Mouse (Mus musculus): ENCODE measurements around the gene Enoph1. TPM values are rescaled to one million over a fixed set of nuclear protein-coding genes. Genes with fewer than 3 reads are reported as not detected.

The Enoph1 gene
- polyA plus RNA-seq, 1 experiment from 2014 or later: 41.2 TPM

- no peak overlapping the region for H3K4me3 ChIP-seq (replicated peaks)
- 87% methylated on average over 11 of the region's 15 CpGs for WGBS
- no peak overlapping the region for H3K9ac ChIP-seq
- H3K27me3 ChIP-seq (replicated peaks): no peaks in the 10 kb centered on the region
- H3K9me3 ChIP-seq: no peaks in the 10 kb centered on the region
- peaks cover 31% of the 10 kb centered on the region for H3K36me3 ChIP-seq
- peaks cover 5% of the 10 kb centered on the region; the same call in 1 of the 2 replicates for H3K4me1 ChIP-seq
- ATAC-seq (ENCODE audit: insufficient read depth, low FRiP score, low read depth): no peak
- H3K27ac ChIP-seq: no peak overlapping the region
- no peak overlapping the region for H3K4me2 ChIP-seq
Observed at GRCm38 (mm10) chr5:100057461-100058209, 17.9 kb downstream of the Enoph1 start.

- Histone ChIP-seq H3K4me1 (peaks cover 5% of the 10 kb centered on the region; the same call in 1 of the 2 replicates), H3K27ac (no peak overlapping the region), H3K27me3 (replicated peaks) (no peaks in the 10 kb centered on the region), H3K4me3 (replicated peaks) (no peak overlapping the region), H3K4me2 (no peak overlapping the region), H3K9ac (no peak overlapping the region), H3K9me3 (no peaks in the 10 kb centered on the region), H3K36me3 (peaks cover 39% of the 10 kb centered on the region)
- WGBS: 65% methylated on average over 6 of the region's 6 CpGs
- ATAC-seq (ENCODE audit: insufficient read depth, low FRiP score, low read depth): no peak
Observed at GRCm38 (mm10) chr5:100058729-100059128, 18.9 kb downstream of the Enoph1 start.

GRCm38 (mm10) chr5:100059326-100059725, 19.5 kb downstream of the Enoph1 start:
- Histone ChIP-seq H3K9ac (no peak overlapping the region), H3K4me2 (no peak overlapping the region), H3K36me3 (peaks cover 45% of the 10 kb centered on the region), H3K27ac (no peak overlapping the region), H3K4me3 (replicated peaks) (no peak overlapping the region), H3K27me3 (replicated peaks) (no peaks in the 10 kb centered on the region), H3K9me3 (no peaks in the 10 kb centered on the region), H3K4me1 (peaks cover 5% of the 10 kb centered on the region; the same call in 1 of the 2 replicates)
- ATAC-seq (ENCODE audit: insufficient read depth, low FRiP score, low read depth): no peak
- WGBS: 80% methylated on average over 6 of the region's 6 CpGs

- H3K36me3 ChIP-seq: peaks cover 45% of the 10 kb centered on the region
- H3K4me2 ChIP-seq: no peak overlapping the region
- no peak overlapping the region for H3K4me3 ChIP-seq (replicated peaks)
- WGBS: 90% methylated on average over 14 of the region's 14 CpGs
- no peaks in the 10 kb centered on the region for H3K27me3 ChIP-seq (replicated peaks)
- H3K9ac ChIP-seq: no peak overlapping the region
- H3K9me3 ChIP-seq: no peaks in the 10 kb centered on the region
- H3K27ac ChIP-seq: no peak overlapping the region
- ATAC-seq (ENCODE audit: insufficient read depth, low FRiP score, low read depth): no peak
- no peaks in the 10 kb centered on the region for H3K4me1 ChIP-seq
Observed at GRCm38 (mm10) chr5:100060876-100061275, 21.1 kb downstream of the Enoph1 start.

- peaks cover 27% of the 10 kb centered on the region for H3K36me3 ChIP-seq
- no peaks in the 10 kb centered on the region for H3K27me3 ChIP-seq (replicated peaks)
- ATAC-seq (ENCODE audit: insufficient read depth, low FRiP score, low read depth): no peak
- H3K4me1 ChIP-seq: no peaks in the 10 kb centered on the region
- H3K27ac ChIP-seq: 0 out of 2 replicates have a peak overlapping the region, but pooled peaks have one; percentile 28
- no peak overlapping the region for H3K9ac ChIP-seq
- no peak overlapping the region for H3K4me2 ChIP-seq
- H3K4me3 ChIP-seq (replicated peaks): no peak overlapping the region
- WGBS: 91% methylated on average over 16 of the region's 16 CpGs
- H3K9me3 ChIP-seq: no peaks in the 10 kb centered on the region
Observed at GRCm38 (mm10) chr5:100067579-100067978, 27.8 kb downstream of the Enoph1 start.

GRCm38 (mm10) chr5:100069526-100069925, 29.7 kb downstream of the Enoph1 start:
- 95% methylated on average over 2 of the region's 2 CpGs for WGBS

GRCm38 (mm10) chr5:100070255-100070654, 30.5 kb downstream of the Enoph1 start:
- 20% methylated on average over 3 of the region's 3 CpGs for WGBS
- H3K4me1 ChIP-seq: no peaks in the 10 kb centered on the region
- no peaks in the 10 kb centered on the region for H3K27me3 ChIP-seq (replicated peaks)
- ATAC-seq (ENCODE audit: insufficient read depth, low FRiP score, low read depth): no peak
- no peaks in the 10 kb centered on the region for H3K9me3 ChIP-seq
- H3K27ac ChIP-seq: no peak overlapping the region
- H3K4me2 ChIP-seq: no peak overlapping the region
- no peak overlapping the region for H3K9ac ChIP-seq
- H3K36me3 ChIP-seq: peaks cover 13% of the 10 kb centered on the region
- no peak overlapping the region for H3K4me3 ChIP-seq (replicated peaks)

More at GRCm38 (mm10) chr5:100069526-100069925, 29.7 kb downstream of the Enoph1 start:
- peaks cover 13% of the 10 kb centered on the region for H3K36me3 ChIP-seq
- ATAC-seq (ENCODE audit: insufficient read depth, low FRiP score, low read depth): no peak
- no peaks in the 10 kb centered on the region for H3K4me1 ChIP-seq
- no peak overlapping the region for H3K4me2 ChIP-seq
- H3K27ac ChIP-seq: no peak overlapping the region
- no peaks in the 10 kb centered on the region for H3K27me3 ChIP-seq (replicated peaks)
- H3K4me3 ChIP-seq (replicated peaks): no peak overlapping the region
- H3K9ac ChIP-seq: no peak overlapping the region
- H3K9me3 ChIP-seq: no peaks in the 10 kb centered on the region

GRCm38 (mm10) chr5:100071541-100071940, 31.8 kb downstream of the Enoph1 start:
- Histone ChIP-seq H3K36me3 (peaks cover 13% of the 10 kb centered on the region; the same call in 1 of the 2 replicates), H3K9me3 (no peaks in the 10 kb centered on the region), H3K4me2 (no peak overlapping the region), H3K9ac (no peak overlapping the region), H3K4me3 (replicated peaks) (no peak overlapping the region), H3K27ac (no peak overlapping the region), H3K4me1 (no peaks in the 10 kb centered on the region), H3K27me3 (replicated peaks) (no peaks in the 10 kb centered on the region)
- WGBS: 88% methylated on average over 5 of the region's 5 CpGs
- ATAC-seq (ENCODE audit: insufficient read depth, low FRiP score, low read depth): no peak

GRCm38 (mm10) chr5:100072557-100072956, 32.8 kb downstream of the Enoph1 start:
- no peak overlapping the region for H3K27ac ChIP-seq
- no peak for ATAC-seq (ENCODE audit: insufficient read depth, low FRiP score, low read depth)
- H3K27me3 ChIP-seq (replicated peaks): no peaks in the 10 kb centered on the region
- H3K9me3 ChIP-seq: no peaks in the 10 kb centered on the region
- no peak overlapping the region for H3K4me3 ChIP-seq (replicated peaks)
- peaks cover 12% of the 10 kb centered on the region; the same call in 1 of the 2 replicates for H3K36me3 ChIP-seq
- H3K4me2 ChIP-seq: no peak overlapping the region
- no peaks in the 10 kb centered on the region for H3K4me1 ChIP-seq
- WGBS: 74% methylated on average over 9 of the region's 9 CpGs
- no peak overlapping the region for H3K9ac ChIP-seq

- peaks cover 7% of the 10 kb centered on the region for H3K4me1 ChIP-seq
Observed at GRCm38 (mm10) chr5:100074571-100074970, 34.8 kb downstream of the Enoph1 start.

GRCm38 (mm10) chr5:100079040-100079930, 39.5 kb downstream of the Enoph1 start:
- H3K4me3 ChIP-seq (replicated peaks): peak overlapping the region; percentile 30
- 31% methylated on average over 36 of the region's 36 CpGs for WGBS
- no peaks in the 10 kb centered on the region for H3K9me3 ChIP-seq
- H3K4me1 ChIP-seq: peaks cover 13% of the 10 kb centered on the region
- H3K9ac ChIP-seq: peak overlapping the region; percentile 2; the same call in 1 of the 2 replicates
- peak overlapping the region; percentile 65 for H3K4me2 ChIP-seq
- 0 out of 2 replicates have a peak, but pooled peaks have one; percentile 15 for ATAC-seq (ENCODE audit: insufficient read depth, low FRiP score, low read depth)
- no peaks in the 10 kb centered on the region for H3K36me3 ChIP-seq
- H3K27ac ChIP-seq: no peak overlapping the region
- no peaks in the 10 kb centered on the region for H3K27me3 ChIP-seq (replicated peaks)

More at GRCm38 (mm10) chr5:100074571-100074970, 34.8 kb downstream of the Enoph1 start:
- no peaks in the 10 kb centered on the region for H3K9me3 ChIP-seq
- no peaks in the 10 kb centered on the region for H3K36me3 ChIP-seq
- no peak for ATAC-seq (ENCODE audit: insufficient read depth, low FRiP score, low read depth)
- 59% methylated on average over 4 of the region's 4 CpGs for WGBS
- H3K4me3 ChIP-seq (replicated peaks): no peak overlapping the region
- H3K27me3 ChIP-seq (replicated peaks): no peaks in the 10 kb centered on the region
- H3K27ac ChIP-seq: no peak overlapping the region
- H3K9ac ChIP-seq: no peak overlapping the region
- no peak overlapping the region for H3K4me2 ChIP-seq

GRCm38 (mm10) chr5:100079931-100080275, 40.1 kb downstream of the Enoph1 start:
- H3K27me3 ChIP-seq (replicated peaks): no peaks in the 10 kb centered on the region
- no peak for ATAC-seq (ENCODE audit: insufficient read depth, low FRiP score, low read depth)
- H3K9ac ChIP-seq: no peak overlapping the region
- 79% methylated on average over 8 of the region's 8 CpGs for WGBS
- peak overlapping the region; percentile 65 for H3K4me2 ChIP-seq
- H3K27ac ChIP-seq: no peak overlapping the region
- H3K4me3 ChIP-seq (replicated peaks): peak overlapping the region; percentile 30; the same call in 1 of the 2 replicates
- no peaks in the 10 kb centered on the region for H3K9me3 ChIP-seq
- H3K4me1 ChIP-seq: peaks cover 15% of the 10 kb centered on the region
- H3K36me3 ChIP-seq: no peaks in the 10 kb centered on the region

All from stomach, embryonic 15.5 days (tissue).